In the genomic region with DNA sequence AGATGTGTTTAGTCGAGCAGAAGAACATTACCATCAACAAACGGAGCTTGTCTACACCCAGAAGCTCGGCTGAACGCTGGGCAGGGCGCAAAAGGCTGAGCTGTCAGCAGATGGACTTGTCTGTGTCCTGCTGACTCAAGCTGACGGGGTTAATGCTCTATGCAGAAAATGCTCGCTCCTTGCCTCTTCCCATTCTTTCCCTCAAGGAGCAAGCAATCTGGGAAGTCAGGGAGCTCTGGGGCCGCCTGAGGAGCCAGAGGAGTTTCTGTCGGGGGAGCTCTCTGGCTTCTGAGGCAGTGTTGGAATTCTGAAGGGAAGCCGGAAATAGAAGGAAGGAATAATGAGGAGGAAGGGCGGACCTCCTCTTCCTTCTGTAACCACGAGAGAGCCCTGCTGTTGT, we compare ENCODE assay signal across 8 mouse cellular contexts.
DNase-seq lines count a peak whose midpoint lies in the region; ATAC-seq and TF ChIP-seq lines count a peak whose summit lies in the region.

No protein-coding gene starts in this region.

- no peaks in the 10 kb centered on the region for H3K9me3 ChIP-seq in kidney, postnatal 0 days (replicated peaks; ENCODE audit: low read length)
- no peaks in the 10 kb centered on the region for H3K9me3 ChIP-seq in embryonic facial prominence, embryonic 11.5 days (replicated peaks; ENCODE audit: control insufficient read depth, low read length)

- peak; percentile 66 for DNase-seq in kidney, postnatal 0 days (ENCODE audit: low spot score)
- no peak for DNase-seq in kidney, postnatal 25 days
- DNase-seq in embryonic facial prominence, embryonic 11.5 days (ENCODE audit: low spot score), result peak; percentile 6
- DNase-seq in heart, postnatal 10 days, result peak; percentile 40 to 54
- DNase-seq in left cerebral cortex, postnatal 25 days (ENCODE audit: low spot score in 2 of 2), result peak; percentile 21 to 76
- peak; percentile 8 for DNase-seq in retina, postnatal 7 days (ENCODE audit: low read depth, low spot score)
- DNase-seq in urinary bladder, postnatal 10 days (ENCODE audit: low spot score), result no peak
- no peak for DNase-seq in spleen, postnatal 36 days (ENCODE audit: low spot score in 2 of 2)

- H3K36me3 ChIP-seq in kidney, postnatal 0 days (ENCODE audit: insufficient read depth, low read length), result no peaks in the 10 kb centered on the region
- no peaks in the 10 kb centered on the region for H3K36me3 ChIP-seq in embryonic facial prominence, embryonic 11.5 days (replicated peaks; ENCODE audit: control insufficient read depth, insufficient read depth, low read depth, low read length)

- peak overlapping the region; percentile 18; the same call in 1 of the 2 replicates for H3K4me3 ChIP-seq in kidney, postnatal 0 days (replicated peaks; ENCODE audit: low read depth, low read length)
- H3K4me3 ChIP-seq in embryonic facial prominence, embryonic 11.5 days (ENCODE audit: low read depth, low read length), result no peak overlapping the region

- no peaks in the 10 kb centered on the region for H3K4me1 ChIP-seq in kidney, postnatal 0 days (replicated peaks; ENCODE audit: insufficient read depth, low read length)
- H3K4me1 ChIP-seq in embryonic facial prominence, embryonic 11.5 days (ENCODE audit: control insufficient read depth, insufficient read depth, low read length), result no peaks in the 10 kb centered on the region

- ATAC-seq in kidney, postnatal 0 days (replicated peaks; ENCODE audit: low FRiP score, low read depth), result no peak
- ATAC-seq in embryonic facial prominence, embryonic 11.5 days (replicated peaks; ENCODE audit: insufficient number of reproducible peaks, low FRiP score, low TSS enrichment, low read depth), result 0 out of 2 replicates have a peak, but pooled peaks have one; percentile 34

- no peaks in the 10 kb centered on the region for H3K27me3 ChIP-seq in kidney, postnatal 0 days (ENCODE audit: insufficient read depth, low read length)
- no peaks in the 10 kb centered on the region for H3K27me3 ChIP-seq in embryonic facial prominence, embryonic 11.5 days (ENCODE audit: control insufficient read depth, insufficient read depth, low read length)

- 9% methylated on average over 12 of the region's 12 CpGs for WGBS in kidney, postnatal 0 days
- 30% methylated on average over 12 of the region's 12 CpGs for WGBS in embryonic facial prominence, embryonic 11.5 days

- H3K9ac ChIP-seq in kidney, postnatal 0 days (ENCODE audit: low read depth, low read length), result peak overlapping the region; percentile 47; the same call in 1 of the 2 replicates
- H3K9ac ChIP-seq in embryonic facial prominence, embryonic 11.5 days (replicated peaks; ENCODE audit: low read length), result no peak overlapping the region

- intact Hi-C loops in heart, postnatal 10 days (cut with DNase I), result no loop called here
- intact Hi-C loops in left cerebral cortex, postnatal 25 days (cut with DNase I), result loop anchor here (1.0 kb wide), 1 partner anchor 60 kb away; no protein-coding TSS in a partner anchor

- no peak for TF ChIP-seq CTCF in kidney, postnatal 0 days (IDR thresholded peaks at IDR 0.05; ENCODE audit: low read depth)

- H3K27ac ChIP-seq in kidney, postnatal 0 days, result peak overlapping the region; percentile 31; the same call in 1 of the 2 replicates
- no peak overlapping the region for H3K27ac ChIP-seq in embryonic facial prominence, embryonic 11.5 days (replicated peaks; ENCODE audit: low read depth, low read length)

- peak overlapping the region; percentile 58 for H3K4me2 ChIP-seq in kidney, postnatal 0 days (ENCODE audit: low read length)
- no peak overlapping the region for H3K4me2 ChIP-seq in embryonic facial prominence, embryonic 11.5 days (ENCODE audit: low read depth, low read length)

Comparison
In these comparisons a context has a peak if more than half of its experiments do, and no peak if none do; other contexts are left out.
1. DNase-seq: peak in kidney, postnatal 0 days (single experiment), embryonic facial prominence, embryonic 11.5 days (single experiment), heart, postnatal 10 days (2 of 2), left cerebral cortex, postnatal 25 days (2 of 2) and retina, postnatal 7 days (single experiment); none in kidney, postnatal 25 days (0 of 2), urinary bladder, postnatal 10 days (single experiment) and spleen, postnatal 36 days (0 of 2).